Mouse (Mus musculus): ENCODE results near the gene C2cd2. TPM values are rescaled to one million over a fixed set of nuclear protein-coding genes. Genes with fewer than 3 reads are reported as not detected.
A peak's percentile ranks its signal among the peaks of the same experiment; 100 is the strongest.
"Not testable (repeated sequence)": the region's sequence is repeated elsewhere in the genome, so short reads cannot be mapped to it uniquely, and the experiment has no call there.

Gene C2cd2
- total RNA-seq (2021), result 24.7 and 25.2 TPM in 2 replicates
- long read RNA-seq, full-length matches to known transcripts, result 46 of 85 reads
- long read RNA-seq, partial matches to known transcripts, result 12 of 85 reads
- long read RNA-seq, other reads (novel, unspliced or antisense), result 27 of 85 reads

DNA sequence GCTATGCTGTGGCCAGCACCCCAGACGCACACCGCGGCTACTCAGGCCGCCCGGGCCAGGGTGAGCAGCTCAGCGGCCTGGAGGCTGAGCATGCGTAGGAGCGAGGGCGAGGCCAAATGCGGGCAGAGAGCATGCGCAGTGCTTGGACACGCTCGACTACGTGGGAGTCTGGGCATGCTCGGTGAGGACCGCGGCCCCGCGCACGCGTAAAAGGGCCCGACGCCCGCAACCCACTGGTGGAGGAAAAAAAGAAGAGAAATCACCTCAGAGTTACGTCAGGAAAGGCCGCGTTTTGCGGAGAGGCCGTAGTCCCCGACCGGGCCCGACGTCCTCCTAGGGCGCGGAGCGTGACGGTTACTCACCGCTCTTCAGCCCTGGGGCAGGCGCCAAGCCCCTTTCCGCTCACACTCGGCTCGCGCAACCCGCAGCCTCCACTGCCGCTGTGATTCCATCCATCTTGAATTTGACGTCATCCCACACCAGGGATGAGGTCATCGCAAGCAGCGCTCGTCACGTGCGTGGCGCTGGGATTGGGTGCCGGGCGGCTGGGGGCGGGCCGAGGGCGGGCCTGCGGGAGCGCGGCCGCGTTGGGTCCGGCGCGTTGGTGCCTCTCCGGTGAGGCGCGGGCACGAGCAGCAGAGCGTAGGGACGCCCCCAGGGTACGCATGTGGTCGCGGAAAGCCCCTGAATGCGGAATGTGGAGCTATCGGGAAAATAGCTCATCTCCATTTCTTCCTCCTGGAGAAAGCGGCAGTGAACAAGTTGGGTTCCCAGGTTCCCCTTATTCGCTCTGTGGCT, at the start of gene C2cd2, which contains the start of gene Zbtb21:
Gene C2cd2, minus strand, starts transcription at position 448 of the 798 bp plus-strand sequence.
Gene Zbtb21, minus strand, starts transcription at position 472 of the 798 bp plus-strand sequence.
- peak; percentile 98 for DNase-seq

DNA sequence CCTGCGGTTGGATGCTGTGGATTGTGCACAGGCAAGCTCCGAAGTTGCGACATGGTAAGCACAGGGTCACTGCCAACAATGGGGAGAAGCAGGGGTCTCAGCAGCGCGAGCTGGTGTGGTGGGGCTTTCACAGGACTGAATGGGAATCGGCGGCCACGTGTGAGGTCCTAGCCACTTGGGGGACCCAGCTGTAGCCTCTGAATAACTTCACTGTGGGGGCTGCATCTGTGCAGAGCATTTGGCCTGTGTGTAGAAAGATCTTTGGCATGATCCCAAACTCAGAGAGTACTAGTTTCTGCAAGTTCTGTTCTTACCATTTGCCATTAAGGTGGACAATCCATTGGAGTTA, 35.0 kb upstream of the C2cd2 start:
- not testable (repeated sequence) for DNase-seq

DNA sequence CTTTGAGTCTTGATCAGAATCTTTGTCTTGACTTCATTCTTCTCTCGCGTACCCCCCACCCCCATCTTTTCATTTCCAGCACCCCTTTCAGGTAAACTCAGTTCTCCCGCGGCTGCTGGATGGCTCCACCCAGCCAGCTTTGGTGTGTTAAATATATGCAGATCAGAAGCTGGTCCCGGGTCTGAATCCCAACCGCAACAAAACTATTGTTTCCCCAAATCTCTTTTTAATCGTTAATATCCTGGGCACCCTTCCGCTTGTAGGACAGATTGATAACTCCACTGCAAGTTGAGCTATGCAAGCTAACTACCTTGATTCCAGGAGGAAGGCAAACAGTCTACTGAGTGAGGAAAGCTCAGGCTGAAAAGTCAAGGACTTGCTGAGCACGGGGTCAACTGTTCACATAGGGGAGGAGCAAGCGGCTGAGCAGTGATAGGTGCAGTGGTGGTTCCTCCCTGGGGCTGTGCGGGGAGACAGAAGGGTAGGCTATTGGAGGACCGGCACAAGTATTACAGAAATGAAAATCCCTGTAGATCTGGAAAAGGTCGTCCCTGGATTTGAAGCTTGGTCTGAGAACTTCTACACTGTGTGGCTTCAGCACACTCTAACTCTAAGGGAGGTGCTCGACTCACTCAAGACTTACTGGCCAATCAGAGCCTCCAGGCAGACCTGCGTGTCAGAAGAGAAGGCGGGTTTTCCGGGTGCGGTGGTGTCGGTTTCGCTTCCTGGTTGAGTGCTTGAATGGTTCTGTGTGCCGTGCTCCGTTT, 34.4 kb upstream of the C2cd2 start, which contains the start of gene B230307C23Rik:
Gene B230307C23Rik, plus strand, starts transcription at position 700 of the 767 bp plus-strand sequence.
- DNase-seq, result peak; percentile 81

DNA sequence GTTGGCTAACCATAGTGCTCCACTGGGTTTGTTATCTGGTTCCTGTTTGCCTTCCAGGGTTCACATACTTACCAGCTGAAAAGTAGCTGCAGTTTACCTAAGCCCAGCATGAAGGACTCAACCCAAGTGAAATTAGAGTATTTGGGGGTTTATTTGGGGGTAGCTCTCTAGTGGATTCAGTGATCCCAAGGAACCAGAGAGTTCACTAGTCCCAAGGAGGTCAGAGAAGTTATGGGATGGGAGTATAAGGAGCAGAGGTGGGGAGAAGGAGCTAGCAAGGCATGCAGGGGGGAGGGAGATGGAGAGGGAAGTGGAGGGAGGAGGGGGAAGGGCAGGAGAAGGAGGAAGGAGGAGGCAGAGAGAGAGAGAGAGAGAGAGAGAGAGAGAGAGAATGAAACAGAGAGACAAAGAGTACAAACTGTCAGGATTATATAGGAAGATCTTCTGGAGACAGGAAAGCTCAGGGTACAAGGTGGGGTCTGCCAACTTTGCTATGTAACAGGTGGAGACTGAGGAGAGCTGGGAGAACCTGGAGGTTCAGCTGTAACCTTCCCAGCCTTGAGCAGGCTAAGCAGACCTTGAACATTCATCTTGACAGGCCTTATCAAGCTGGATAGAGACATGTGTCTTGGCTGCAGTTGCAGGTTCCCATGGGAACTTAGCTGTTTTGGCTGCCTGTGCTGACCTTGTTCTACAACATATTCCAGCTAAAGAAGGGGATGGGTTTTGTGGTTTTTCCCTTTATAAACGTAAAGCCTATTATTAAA, 33.6 kb upstream of the C2cd2 start:
- peak; percentile 47 for DNase-seq

DNA sequence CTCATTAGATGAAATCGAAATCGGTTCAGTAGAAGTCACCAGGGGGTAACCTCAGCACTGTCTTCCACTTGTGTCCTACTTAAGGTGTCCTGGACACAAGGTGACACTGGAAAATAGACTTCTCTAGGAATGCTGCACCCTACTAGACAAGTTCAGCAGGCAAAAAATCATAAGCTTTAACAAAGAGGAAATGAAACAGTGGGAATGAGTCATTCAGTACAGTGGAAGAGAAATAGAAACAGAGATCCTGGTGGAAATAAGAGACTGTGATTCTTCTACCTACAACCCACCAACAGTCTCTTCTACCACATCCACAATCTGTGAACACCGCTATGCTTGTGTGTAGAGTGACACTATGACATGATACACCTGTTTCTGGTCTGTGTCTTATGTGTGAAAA, 30.1 kb upstream of the C2cd2 start:
- not testable (repeated sequence) for DNase-seq

DNA sequence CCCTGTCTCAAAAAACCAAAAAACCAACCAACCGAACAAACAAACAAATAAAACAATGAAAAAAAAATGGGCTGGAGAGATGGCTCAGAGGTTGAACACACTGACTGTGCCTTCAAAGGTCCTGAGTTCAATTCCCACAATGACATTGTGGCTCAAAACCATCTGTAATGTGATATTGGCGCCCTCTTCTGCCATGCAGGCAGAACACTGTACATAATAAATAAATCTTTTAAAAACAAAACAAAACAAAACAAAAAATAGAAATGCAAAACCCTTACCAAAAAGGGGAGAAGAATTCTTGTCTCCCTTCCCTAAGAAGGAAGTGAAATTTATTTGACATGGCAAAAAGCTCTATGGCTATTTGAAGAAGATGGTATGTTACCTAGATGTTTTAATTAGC, 29.1 kb upstream of the C2cd2 start:
- DNase-seq, result no peak

DNA sequence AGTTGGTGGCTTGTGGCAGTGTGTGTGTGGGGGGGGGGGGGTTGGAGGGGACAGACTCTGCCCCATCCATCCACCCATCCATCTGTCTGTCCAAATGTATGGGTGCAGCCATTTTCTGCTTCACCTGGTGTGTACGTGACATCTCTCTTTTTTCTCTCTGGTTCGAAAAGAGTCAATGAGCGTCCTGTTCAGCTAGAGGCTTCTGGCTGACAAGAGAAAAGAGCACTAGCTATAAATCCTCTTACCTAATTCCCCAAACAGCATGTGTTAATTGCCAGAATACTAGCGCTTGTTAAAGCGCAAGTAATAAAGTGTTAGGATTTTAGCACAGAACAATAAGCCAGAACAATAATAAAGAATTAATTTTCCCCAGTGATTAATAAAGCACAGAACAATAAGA, 22.2 kb upstream of the C2cd2 start:
- no peak for DNase-seq

DNA sequence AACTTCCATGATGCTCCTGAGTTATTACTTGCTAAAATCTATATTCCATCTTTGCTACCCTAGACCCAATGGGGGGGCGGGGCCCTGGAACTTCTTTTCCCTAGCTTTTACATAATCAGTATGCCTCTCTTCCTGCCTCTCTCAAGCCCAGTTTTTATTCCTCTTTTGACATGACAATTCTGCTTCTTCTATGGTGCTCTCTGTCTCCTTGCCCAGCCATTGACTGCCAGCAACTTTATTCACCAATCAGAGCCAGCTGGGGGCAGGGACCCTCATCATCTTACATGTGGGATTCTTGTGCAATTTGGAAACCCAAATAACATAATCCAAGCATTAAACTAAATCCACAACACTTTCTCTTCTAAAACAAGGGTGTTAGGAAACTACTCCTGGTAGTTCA, 19.0 kb upstream of the C2cd2 start:
- DNase-seq, result no peak

DNA sequence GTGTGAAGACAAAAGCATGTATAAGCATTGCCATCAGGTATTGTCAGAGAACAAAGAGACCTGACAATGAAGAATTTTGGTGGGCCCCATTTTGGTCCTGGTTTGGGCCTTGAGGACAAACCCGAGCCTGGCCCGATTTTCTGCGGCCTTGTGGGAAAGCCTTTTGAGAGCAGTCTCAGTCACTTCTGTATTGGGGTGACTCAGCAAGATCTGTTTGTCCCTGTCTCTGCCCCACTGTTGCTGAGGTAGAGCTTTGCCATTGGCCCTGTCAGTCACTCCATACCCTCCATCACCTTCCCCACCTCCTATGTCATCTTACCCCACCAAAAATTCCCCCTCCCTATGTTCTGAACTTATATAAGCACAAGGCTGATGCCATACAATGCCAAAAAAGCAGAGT, 15.3 kb upstream of the C2cd2 start:
- no peak for DNase-seq

DNA sequence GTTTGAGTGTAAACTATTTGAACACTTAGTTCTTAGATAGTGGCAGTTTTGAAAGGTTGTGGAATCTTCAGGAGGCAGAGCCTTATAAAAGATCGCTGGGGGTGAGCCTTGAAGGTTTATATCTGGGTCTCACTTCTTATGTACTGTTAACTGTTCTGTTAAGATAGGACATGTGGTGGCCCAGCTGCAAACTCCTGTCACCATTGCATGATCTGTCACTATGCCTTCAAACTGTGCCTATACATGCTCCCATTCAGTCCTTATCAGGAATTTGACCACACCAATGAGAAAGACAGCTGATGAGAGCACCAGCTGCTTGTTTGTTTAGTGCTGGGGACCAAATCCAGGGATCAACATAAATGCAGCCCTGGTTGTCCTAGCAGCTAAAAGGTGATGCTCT, 14.9 kb upstream of the C2cd2 start:
- DNase-seq, result no peak

DNA sequence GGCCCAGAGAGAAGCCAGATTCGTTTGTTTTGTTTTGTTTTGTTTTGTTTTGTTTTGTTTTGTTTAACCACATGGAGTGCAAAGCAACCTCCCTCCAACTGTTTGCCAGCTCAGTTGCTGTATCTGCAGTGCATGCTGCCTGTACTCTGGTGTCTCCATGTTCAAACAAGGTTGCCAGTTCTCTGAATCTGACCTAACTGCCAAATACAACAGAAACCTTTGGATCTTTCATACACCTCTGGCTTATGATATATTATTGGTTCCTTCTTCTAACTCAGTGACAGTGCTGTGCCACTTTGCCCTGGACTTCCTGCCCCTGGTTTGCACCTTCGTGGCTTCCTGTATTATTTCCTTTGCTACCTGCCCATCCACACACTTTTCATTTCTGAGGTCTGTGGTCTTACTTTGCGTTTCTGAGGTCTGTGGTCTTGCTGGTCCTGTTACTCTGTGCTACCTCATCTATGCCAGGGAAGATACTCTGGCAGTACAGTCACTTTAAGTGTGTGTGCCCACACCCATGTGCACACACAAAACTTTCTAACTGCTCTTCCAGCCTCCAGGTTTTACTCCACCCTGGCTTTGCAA, 1.6 kb upstream of the C2cd2 start:
- DNase-seq, result no peak

DNA sequence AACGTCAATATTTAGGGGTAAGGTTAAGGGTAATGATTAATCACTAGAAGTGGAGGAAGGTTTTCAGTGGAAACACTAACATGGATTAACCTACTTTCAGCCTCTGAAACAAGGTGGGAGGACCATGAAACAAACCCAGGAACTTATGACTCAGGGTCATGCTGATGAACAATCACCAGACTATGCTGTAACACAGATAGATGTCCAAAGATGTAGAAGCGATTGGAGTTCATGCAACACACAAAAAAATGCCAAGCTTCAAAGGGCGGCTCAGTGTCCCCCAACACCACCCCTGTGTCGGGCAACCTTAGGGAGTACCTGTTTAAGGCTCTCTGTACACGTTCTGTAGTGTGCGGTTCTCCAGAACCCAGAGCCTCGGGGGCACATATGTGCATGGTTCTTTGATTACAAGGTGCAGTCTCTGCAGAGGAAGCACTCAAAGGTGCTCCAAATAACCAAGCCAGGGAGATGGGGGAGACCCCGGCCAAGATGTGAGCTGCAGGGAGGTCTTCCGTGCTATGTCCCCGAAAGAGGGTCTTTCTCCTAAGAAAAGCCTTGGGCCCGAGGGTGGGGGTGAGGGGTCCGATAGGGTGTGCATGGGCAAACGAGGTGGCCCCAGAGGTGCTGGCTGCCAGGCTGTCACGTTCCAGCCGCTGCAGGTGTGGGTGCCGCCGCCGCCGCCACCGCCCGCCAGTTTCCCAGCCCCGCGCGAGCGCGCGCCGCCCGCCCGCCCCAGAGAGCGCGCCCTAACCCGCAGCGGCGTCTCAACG, 832 bp downstream of the C2cd2 start:
- peak; percentile 9 for DNase-seq

DNA sequence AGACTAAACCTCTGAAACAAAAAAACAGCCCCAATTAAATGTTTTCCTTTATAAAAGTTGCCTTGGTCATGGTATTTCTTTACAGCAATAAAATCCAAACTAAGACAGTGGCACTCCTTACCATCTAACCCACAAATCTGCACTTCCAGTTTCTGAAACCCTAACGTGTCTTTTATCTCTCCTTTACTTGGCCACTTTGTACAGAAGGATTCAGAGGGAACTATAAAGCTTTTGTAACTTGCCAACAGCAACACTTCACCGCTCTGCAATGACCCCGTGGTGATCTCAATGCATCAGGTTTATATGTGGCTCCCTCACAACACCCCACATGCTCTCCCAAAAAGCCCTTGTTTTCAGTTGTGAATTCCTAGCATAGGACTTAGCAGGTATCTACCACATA, 2.0 kb downstream of the C2cd2 start:
- DNase-seq, result no peak

DNA sequence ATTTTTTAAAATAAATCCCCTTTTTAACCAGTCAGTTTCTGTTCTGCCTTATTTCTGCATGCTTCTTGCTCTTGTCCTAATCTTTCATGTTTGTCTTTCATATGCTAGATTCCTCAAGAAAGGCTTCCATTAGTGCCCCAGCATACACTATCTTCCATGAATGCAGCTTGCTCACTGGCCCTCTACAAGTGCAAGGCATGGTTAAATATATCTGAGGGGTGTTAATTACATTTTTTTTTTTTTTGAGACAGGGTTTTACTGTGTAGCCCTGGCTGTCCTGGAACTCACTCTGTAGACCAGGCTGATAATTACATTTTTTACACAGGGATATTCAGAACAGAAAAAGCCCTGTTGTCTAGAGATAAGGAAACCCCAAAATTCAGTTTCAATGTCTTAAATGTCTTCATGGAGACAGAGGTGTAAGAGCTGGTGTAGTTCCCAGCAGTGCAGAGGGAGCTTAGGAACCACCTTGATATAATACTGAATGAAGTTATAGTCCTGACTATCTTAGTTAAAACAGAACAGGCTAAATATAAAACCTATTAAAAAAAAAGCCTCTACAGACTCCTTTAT, 3.9 kb downstream of the C2cd2 start:
- DNase-seq, result no peak

DNA sequence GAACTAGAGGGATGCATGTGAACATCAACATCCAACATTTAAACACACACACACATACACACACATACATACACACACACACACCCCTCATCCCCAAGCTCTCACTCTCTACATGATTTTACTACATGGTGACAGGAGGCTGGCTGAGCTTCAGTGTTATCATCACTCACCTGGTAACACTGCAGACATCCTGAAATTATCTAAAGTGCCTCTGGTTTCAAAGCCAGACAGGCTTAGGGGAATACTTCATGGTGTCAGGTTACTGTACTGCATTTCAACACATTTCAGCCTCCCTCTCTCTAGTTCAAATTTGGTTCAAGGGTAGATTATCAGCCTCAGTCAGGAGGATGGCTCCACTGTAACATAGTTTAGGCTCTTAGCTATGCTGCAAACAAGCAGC, 4.8 kb downstream of the C2cd2 start:
- no peak for DNase-seq

DNA sequence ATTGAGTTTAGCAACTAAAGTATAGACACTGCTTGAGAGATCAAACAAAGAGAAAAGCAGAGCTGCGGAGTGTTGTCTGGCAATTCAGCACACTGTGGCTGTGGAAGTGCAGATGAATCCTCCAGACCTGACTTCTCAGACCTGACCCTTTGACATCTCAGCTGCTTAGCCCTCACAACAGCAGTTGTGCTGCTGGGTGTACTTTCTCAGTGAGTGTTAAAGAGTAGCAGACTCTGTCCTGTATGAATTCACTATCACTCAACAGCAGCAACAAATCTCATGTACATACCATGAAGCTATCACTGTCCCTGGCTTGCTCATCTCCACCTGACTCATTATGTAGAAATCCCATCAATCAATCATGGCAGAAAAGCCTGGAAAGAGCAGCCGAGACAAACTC, 6.4 kb downstream of the C2cd2 start:
- no peak for DNase-seq

DNA sequence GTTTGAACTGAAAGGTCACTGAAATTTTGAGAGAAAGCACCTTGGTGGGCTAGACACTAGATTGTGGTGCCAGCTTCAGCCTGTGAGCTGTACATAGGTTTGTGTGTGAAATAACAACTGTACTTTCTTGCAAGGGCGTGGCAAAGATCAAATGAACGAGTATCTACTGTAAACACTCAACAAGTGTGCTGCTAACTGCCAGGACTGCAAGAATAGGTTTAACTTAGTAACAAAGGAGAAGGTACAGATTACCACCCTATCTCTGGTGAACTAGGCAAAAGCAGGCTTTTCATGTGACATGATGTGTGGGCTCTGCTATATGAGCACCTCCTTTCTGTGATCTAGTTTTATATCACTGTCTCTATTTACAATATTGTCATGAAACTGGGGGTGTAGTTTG, 9.1 kb downstream of the C2cd2 start:
- no peak for DNase-seq

DNA sequence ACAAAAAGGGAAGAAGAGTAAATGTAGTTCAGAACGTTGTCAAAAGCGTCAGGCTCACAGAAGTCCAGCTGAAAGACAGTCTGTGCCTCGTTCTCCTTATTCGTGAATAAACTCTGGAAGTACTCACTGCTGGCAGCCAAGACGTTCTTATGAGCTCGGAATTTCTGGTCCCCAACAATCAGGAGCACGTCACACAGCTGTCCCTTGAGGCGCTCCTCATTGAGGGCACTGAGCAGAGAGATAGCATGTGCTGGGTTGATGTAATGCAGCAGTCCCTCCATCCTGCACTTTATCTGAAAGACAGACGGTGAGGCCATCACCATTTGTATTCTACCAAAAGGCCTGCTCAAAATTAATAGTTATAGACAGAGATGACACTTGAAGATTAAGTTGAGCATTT, 9.6 kb downstream of the C2cd2 start:
- no peak for DNase-seq

DNA sequence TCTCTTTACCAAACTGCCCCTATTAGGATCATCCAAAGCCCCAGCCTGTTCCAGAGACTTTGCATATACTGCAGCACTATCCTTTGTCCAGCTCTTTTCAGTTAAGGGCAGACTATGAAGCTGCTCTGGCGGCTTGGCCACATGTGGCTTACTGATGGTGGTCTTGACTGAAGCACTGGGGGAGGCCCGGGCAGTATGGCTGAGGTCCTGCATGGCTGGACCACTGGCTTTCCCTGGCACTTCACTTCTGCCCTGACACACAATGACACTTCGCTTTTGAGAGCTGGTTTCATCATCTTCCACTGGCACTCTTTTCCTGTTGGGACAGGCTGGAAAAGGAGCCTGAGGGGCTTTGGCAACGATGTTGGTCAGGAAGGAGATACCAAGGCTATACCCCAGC, 10.0 kb downstream of the C2cd2 start:
- no peak for DNase-seq

DNA sequence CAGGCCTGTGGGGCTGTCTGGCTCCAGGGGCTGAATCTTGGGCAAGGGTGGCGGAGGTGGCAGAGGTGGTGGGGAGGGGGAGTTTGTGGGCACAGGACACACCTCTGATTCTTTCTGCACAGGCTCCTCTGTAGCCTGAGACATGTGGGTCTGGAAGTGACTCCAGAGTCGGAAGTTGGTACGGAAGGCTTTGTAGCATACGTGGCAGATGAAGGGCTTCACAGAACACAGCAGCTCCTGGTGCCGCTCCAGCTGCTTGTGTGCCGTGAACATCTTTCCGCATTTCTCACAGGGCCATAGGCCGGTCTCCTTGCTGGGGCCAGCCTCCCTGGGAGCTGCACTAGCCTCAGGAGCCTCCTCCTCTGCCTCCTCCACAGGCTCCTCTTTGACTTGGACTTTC, 12.3 kb downstream of the C2cd2 start:
- DNase-seq, result no peak

DNA sequence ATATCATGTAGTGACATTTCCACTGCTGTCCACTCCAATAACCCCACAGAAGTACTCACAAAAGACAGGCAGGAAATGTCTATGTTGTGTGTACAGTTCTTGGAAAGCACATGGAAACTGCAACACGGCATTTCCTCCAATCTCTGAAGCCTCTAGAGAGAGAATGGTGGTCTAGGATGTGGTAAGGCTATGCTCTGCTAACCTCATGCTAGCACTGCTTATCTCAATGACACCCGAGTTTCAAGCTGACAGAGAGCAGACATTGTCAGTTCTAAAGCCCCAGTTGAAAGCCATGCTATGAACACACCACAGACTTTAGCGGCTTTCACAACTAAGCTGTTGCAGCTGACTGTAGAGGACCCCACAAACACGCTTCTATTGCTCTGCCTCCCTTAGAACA, 13.6 kb downstream of the C2cd2 start:
- DNase-seq, result no peak

Measured in adrenal gland, postnatal 25 days (tissue).